Mouse (Mus musculus) spleen, adult 2 months (tissue): ENCODE measurements around the gene Cdca4. TPM values are rescaled to one million over a fixed set of nuclear protein-coding genes. Genes with fewer than 3 reads are reported as not detected.
A peak's percentile ranks its signal among the peaks of the same experiment; 100 is the strongest.

Experiments used
- DNase-seq, 2 experiments: peaks; one replicate each; pipeline versions ENCODE4 v3.0.0 to v3.0.0-alpha.2; 2012 to 2021; ENCODE audit warnings: low spot score in 2 of 2, low read depth in 1 of 2
- H3K27ac ChIP-seq: fragments of 200-500 bp; 2 replicates; pipeline ENCODE4 v1.5.1; 2012; ENCODE audit warnings: low read length, inconsistent platforms; ENCODE audit not compliant: insufficient read depth
- H3K27me3 ChIP-seq: fragments of 200-500 bp; 2 replicates; pipeline ENCODE4 v1.6.1; 2012; ENCODE audit warnings: mild to moderate bottlenecking, moderate library complexity, low read length, inconsistent platforms; ENCODE audit not compliant: control insufficient read depth, insufficient read depth
- H3K36me3 ChIP-seq: fragments of 200-500 bp; 2 replicates; pipeline ENCODE4 v1.6.1; 2012; ENCODE audit warnings: mild to moderate bottlenecking, low read length, inconsistent platforms; ENCODE audit not compliant: control insufficient read depth, insufficient read depth
- H3K4me1 ChIP-seq: fragments of 200-500 bp; 2 replicates; pipeline ENCODE4 v1.6.1; 2011; ENCODE audit warnings: inconsistent platforms; ENCODE audit not compliant: control insufficient read depth, insufficient read depth, insufficient read length
- H3K4me3 ChIP-seq: fragments of 200-500 bp; 2 replicates; pipeline ENCODE4 v1.5.1; 2011; ENCODE audit warnings: mild to moderate bottlenecking, inconsistent platforms; ENCODE audit not compliant: insufficient read depth, insufficient read length; ENCODE audit errors: extremely low read depth
- CTCF ChIP-seq: fragments of 200-500 bp; IDR thresholded peaks from 2 replicates; pipeline ENCODE4 v1.5.1; 2011; ENCODE audit warnings: mild to moderate bottlenecking, inconsistent platforms; ENCODE audit not compliant: insufficient read depth, insufficient read length, insufficient replicate concordance; ENCODE audit errors: extremely low read depth
- POLR2A ChIP-seq: fragments of 200-500 bp; IDR thresholded peaks from 2 replicates; pipeline ENCODE4 v1.6.1; 2011; ENCODE audit warnings: low read depth, low read length, inconsistent platforms
- WGBS: fragments of 180-500 bp; shearing (Covaris S2); methylation state at CpG from one replicate; pipeline ENCODE4 v1.1.7; 2018; 5-methylcytosine and 5-hydroxymethylcytosine counted together
- polyA plus RNA-seq: library from polyadenylated mRNA; depleted of rRNA; stranded (reverse); fragments of >200 nt; gene quantifications from 2 replicates; pipeline ENCODE4 v1.2.3, GENCODE M21; 2012; rRNA removed

Cdca4 gene
- polyA plus RNA-seq, result 30.4 and 34.0 TPM in 2 replicates

DNA sequence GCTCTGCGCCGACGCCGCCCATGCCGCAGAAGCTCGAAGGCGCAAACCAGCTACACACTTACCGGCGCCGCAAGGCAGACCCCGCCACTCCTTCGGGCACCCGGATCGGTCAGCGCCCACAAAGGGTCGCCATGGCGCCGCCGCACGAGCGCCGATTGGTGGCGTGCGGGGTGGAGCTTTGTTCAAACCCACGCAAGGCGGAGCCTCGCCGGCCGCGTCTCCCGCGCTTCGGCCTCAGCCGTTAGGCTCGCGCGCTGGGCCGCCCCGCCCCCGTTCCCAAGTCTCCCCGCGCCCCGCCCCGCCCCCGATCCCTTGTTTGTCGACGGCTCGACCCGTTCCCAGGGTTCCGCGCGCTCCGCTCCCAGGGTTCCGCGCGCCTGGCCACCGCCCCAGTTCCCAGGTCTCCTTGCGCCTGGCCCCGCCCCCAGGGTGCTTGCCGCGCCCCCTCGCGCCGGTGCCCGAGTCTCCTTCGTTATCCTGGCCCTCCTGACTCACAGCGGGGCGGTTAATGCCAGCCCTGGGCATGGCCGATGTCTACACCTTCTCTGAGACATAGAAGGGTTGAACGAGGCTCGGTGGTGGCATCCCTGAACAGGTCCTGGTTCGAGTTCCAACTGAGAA is at the start of gene Cdca4:
Cdca4 (minus strand) TSS at position 180 of the 621 bp plus-strand sequence.
- H3K27ac ChIP-seq, result peak within 1 kb of the TSS; percentile 96
- no peak for TF ChIP-seq CTCF
- peak; percentile 30; the same call in 1 of the 2 replicates for TF ChIP-seq POLR2A
- H3K4me1 ChIP-seq, result peaks cover 14% of the 10 kb centered on the region
- DNase-seq, result peak; percentile 88 to 96
- peak within 1 kb of the TSS; percentile 85 for H3K4me3 ChIP-seq
- peaks cover 1% of the 10 kb centered on the region; the same call in 1 of the 2 replicates for H3K36me3 ChIP-seq
- WGBS, result under 1% methylated on average over 69 of the region's 72 CpGs
- no peaks in the 10 kb centered on the region for H3K27me3 ChIP-seq

DNA sequence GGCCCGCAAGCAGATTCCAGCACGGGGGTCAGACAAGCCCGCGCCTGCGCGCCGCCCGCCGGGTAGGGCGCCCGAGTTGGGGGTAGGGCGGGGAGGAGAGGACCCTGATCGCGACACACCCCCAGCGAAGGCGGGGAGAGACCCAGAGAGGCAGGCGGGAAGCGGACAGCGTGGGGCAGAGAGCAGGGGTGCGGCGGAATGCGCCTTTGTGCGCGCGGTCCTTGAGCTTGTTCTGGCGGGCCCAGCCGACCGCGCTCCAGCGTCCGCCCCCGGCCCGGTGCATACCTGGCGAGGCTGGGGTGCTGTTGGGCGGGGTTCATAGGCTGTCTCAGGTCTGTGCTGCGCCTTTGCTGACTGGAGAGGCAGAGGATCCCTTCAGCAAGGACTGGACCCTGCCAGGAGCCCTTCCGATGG is 48.4 kb upstream of the Cdca4 start:
- no peaks in the 10 kb centered on the region for H3K36me3 ChIP-seq
- TF ChIP-seq CTCF (no peak), POLR2A (no peak)
- WGBS, result 3% methylated on average over 32 of the region's 37 CpGs
- DNase-seq, result no peak
- H3K4me3 ChIP-seq, result peak overlapping the region; percentile 19; the same call in 1 of the 2 replicates
- H3K4me1 ChIP-seq, result peaks cover 28% of the 10 kb centered on the region
- H3K27ac ChIP-seq, result no peak overlapping the region
- H3K27me3 ChIP-seq, result peaks cover 6% of the 10 kb centered on the region

GRCm38 (mm10) chr12:112877073-112877576 is 47.9 kb upstream of the Cdca4 start:
- Histone ChIP-seq H3K4me3 (peak overlapping the region; percentile 19; the same call in 1 of the 2 replicates), H3K36me3 (no peaks in the 10 kb centered on the region), H3K27me3 (peaks cover 6% of the 10 kb centered on the region), H3K4me1 (peaks cover 28% of the 10 kb centered on the region), H3K27ac (no peak overlapping the region)
- DNase-seq, result no peak
- TF ChIP-seq POLR2A (no peak), CTCF (no peak)
- 6% methylated on average over 17 of the region's 17 CpGs for WGBS

DNA sequence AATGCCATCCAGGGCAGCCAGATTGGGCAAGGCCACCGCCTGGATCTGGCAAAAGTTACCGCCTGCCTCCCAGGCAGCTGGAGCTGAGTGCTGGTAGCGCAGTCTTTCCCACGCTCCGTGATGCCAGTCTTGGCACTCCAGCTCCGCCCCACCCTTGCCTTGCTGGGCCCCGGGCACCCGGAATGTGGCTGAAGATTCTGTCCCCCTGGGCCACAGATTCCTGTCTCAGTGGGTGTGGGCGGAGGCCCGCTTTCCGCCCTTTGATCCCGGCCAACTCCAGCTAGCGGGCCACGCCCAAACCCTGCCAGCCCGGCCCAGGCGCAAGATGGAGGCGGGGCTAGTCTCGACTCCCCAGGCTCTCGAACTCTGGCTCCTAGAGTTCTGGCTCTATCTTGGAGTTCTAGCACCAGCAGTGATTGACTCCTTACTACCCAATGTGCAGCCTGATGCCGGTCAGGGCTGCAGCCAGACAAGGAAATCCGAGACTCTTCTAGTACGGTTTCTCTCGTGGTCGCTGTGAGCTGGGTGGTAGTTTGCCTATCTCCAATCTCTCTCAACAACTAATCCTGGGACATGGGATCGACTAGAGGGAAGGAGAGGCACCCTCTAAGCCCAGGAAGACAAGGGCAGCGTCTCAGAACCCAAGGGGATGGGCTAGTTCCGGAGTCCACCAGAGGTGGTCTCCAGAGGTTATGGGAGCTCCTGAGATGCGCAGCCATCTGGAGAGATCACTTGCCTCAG is 47.3 kb upstream of the Cdca4 start:
- WGBS, result 8% methylated on average over 28 of the region's 28 CpGs
- H3K27me3 ChIP-seq, result peaks cover 6% of the 10 kb centered on the region
- H3K27ac ChIP-seq, result no peak overlapping the region
- no peak for TF ChIP-seq CTCF
- no peak for TF ChIP-seq POLR2A
- no peaks in the 10 kb centered on the region for H3K36me3 ChIP-seq
- no peak for DNase-seq
- peaks cover 28% of the 10 kb centered on the region for H3K4me1 ChIP-seq
- no peak overlapping the region; the same call in 1 of the 2 replicates for H3K4me3 ChIP-seq

GRCm38 (mm10) chr12:112875225-112876013 is 46.2 kb upstream of the Cdca4 start:
- H3K27me3 ChIP-seq, result peaks cover 6% of the 10 kb centered on the region
- 29% methylated on average over 16 of the region's 16 CpGs for WGBS
- peak; percentile 64 to 86 for DNase-seq
- TF ChIP-seq POLR2A (no peak), CTCF (peak; percentile 80; the same call in 1 of the 2 replicates)
- no peaks in the 10 kb centered on the region for H3K36me3 ChIP-seq
- H3K4me3 ChIP-seq, result no peak overlapping the region
- H3K4me1 ChIP-seq, result peaks cover 34% of the 10 kb centered on the region
- no peak overlapping the region for H3K27ac ChIP-seq

DNA sequence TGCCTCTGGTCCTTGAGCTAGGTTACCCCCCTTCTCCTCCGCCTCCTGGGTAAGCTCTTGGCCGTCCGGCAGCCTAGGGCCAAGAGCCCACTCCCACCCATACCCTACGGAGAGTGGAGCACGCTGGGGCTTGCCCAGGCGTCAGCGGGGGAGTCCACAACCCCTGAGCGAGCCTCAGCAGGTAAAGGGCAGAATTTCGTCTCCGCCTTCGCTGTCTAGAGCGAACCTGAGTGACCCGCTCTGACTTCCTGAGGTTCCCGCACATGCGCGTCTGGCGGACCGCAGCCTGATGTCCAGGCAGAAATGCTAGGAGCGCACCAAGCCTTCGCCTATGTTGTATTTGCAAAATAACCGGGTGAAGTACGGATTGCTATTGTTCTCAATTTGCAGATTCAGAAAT is 45.0 kb upstream of the Cdca4 start:
- peak in 1 of 2 experiments; percentile 5 for DNase-seq
- TF ChIP-seq POLR2A, result no peak
- TF ChIP-seq CTCF, result no peak
- no peak overlapping the region for H3K4me3 ChIP-seq
- peaks cover 6% of the 10 kb centered on the region for H3K27me3 ChIP-seq
- WGBS, result 58% methylated on average over 22 of the region's 22 CpGs
- no peaks in the 10 kb centered on the region for H3K36me3 ChIP-seq
- peaks cover 32% of the 10 kb centered on the region for H3K4me1 ChIP-seq
- H3K27ac ChIP-seq, result no peak overlapping the region
